Mouse (Mus musculus): ENCODE measurements at regions not wholly inside any gene's neighbourhood (a gene's known extent, or its start where the extent isn't known, plus 50 kb on each side); places are given as distances from the start of the nearest gene placed in this dataset.

DNA sequence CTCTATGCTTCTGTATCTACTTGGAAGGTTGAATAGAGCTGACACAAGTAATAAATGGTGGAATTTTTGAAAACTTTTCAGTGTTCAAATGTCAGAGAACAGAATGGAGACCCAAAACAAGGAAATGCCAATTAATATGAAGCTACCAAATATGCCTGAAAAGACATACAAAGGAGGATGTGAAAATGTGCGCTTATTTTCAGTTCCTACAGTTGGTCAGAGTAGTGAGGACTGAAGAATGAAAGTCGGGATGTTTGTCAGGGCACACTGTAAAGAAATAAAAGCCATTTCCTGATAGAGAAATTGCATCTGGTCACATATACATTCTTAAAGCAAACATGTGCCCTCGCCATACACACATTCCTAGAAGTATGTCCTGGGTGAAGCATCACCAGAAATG is 56.0 kb upstream of the Dkk2 start:
- no peaks in the 10 kb centered on the region for H3K36me3 ChIP-seq (replicated peaks; ENCODE audit: control insufficient read depth, insufficient read depth, low read length)
- no peaks in the 10 kb centered on the region for H3K9me3 ChIP-seq (replicated peaks; ENCODE audit: control insufficient read depth, low read length)
- H3K9ac ChIP-seq (replicated peaks; ENCODE audit: low read depth, low read length), result no peak overlapping the region
- H3K4me1 ChIP-seq (ENCODE audit: control insufficient read depth, insufficient read depth), result no peaks in the 10 kb centered on the region
- ATAC-seq (ENCODE audit: insufficient read depth, low read depth), result no peak
- WGBS, result 86% methylated on average over 3 of the region's 3 CpGs
- H3K4me2 ChIP-seq (ENCODE audit: low read depth, low read length), result no peak overlapping the region
- no peak for DNase-seq (ENCODE audit: low spot score)
- TF ChIP-seq CTCF (IDR thresholded peaks at IDR 0.05; ENCODE audit: low read depth), result no peak
- no peak for TF ChIP-seq EP300 (IDR thresholded peaks at IDR 0.05; ENCODE audit: low read depth)
- no peak overlapping the region for H3K27ac ChIP-seq (ENCODE audit: low read depth)
- no peak overlapping the region for H3K4me3 ChIP-seq (ENCODE audit: low read depth, low read length)
- no peaks in the 10 kb centered on the region for H3K27me3 ChIP-seq (ENCODE audit: control insufficient read depth, insufficient read depth, low read length)

DNA sequence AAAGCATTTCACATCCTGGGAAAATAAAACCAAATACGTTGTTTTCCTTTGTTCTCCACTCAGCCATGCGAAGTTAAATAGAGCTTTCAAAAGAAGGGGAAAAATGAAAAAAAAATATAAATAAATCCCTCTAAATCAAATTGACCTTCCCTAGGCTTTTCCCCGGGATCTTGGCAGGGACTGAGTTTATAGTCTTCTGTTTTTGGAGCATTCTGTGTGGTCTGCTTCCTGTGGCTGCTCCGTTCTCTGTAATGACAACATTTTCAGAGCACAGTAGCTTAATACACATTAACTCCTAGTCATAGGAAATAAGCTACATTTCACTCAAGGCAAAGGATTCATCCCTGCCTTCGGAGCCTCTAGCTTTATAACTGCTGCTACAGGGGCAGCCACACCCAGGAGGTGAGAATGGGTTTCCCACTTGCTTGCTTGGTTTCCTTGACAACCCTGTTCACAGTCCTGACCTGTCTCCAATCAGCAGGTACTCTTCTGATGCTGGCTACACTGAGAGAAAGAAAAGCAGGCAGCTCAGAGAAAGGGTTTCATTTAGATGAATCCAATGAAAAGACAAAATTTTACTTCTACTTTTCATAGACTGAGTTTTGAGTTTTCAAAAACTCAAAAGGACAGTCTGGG is 51.9 kb upstream of the Dkk2 start:
- ATAC-seq (ENCODE audit: insufficient read depth, low read depth), result no peak

DNA sequence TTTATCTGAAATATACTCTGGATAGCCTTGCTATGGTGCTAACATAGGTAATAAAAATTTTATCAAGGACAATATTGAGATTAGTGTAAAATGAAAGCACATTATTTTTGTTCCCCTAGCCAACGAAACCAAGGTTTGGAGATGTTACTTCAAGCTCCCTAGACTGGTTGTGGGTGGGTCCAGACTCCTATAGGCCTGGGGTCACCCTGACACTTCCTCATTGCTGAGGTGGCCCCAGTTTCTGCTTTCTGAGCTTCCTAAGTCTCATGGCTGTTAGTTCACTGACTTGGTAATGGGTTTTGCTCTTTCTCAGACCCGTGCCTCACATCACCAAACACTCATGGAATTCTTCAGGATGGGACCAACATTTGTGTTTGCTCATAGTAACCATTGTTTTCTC is 49.9 kb upstream of the Dkk2 start:
- Histone ChIP-seq H3K27me3 (ENCODE audit: control insufficient read depth, insufficient read depth, low read length) (no peaks in the 10 kb centered on the region), H3K36me3 (replicated peaks; ENCODE audit: control insufficient read depth, insufficient read depth, low read length) (no peaks in the 10 kb centered on the region), H3K4me2 (ENCODE audit: low read depth, low read length) (no peak overlapping the region), H3K9ac (replicated peaks; ENCODE audit: low read depth, low read length) (no peak overlapping the region), H3K4me1 (ENCODE audit: control insufficient read depth, insufficient read depth) (no peaks in the 10 kb centered on the region), H3K27ac (ENCODE audit: low read depth) (no peak overlapping the region), H3K4me3 (ENCODE audit: low read depth, low read length) (no peak overlapping the region), H3K9me3 (replicated peaks; ENCODE audit: control insufficient read depth, low read length) (no peaks in the 10 kb centered on the region)
- TF ChIP-seq EP300 (IDR thresholded peaks at IDR 0.05; ENCODE audit: low read depth) (no peak), CTCF (IDR thresholded peaks at IDR 0.05; ENCODE audit: low read depth) (no peak)
- WGBS, result 77% methylated on average over 2 of the region's 2 CpGs
- ATAC-seq (ENCODE audit: insufficient read depth, low read depth), result no peak
- no peak for DNase-seq (ENCODE audit: low spot score)

More for the DNA sequence above, 51.9 kb upstream of the Dkk2 start:
- H3K27ac ChIP-seq (ENCODE audit: low read depth), result no peak overlapping the region
- 37% methylated on average over 5 of the region's 5 CpGs for WGBS
- no peaks in the 10 kb centered on the region for H3K9me3 ChIP-seq (replicated peaks; ENCODE audit: control insufficient read depth, low read length)
- TF ChIP-seq EP300 (IDR thresholded peaks at IDR 0.05; ENCODE audit: low read depth), result no peak
- no peak for TF ChIP-seq CTCF (IDR thresholded peaks at IDR 0.05; ENCODE audit: low read depth)
- DNase-seq (ENCODE audit: low spot score), result no peak
- no peaks in the 10 kb centered on the region for H3K4me1 ChIP-seq (ENCODE audit: control insufficient read depth, insufficient read depth)
- no peak overlapping the region for H3K4me3 ChIP-seq (ENCODE audit: low read depth, low read length)
- H3K9ac ChIP-seq (replicated peaks; ENCODE audit: low read depth, low read length), result no peak overlapping the region
- H3K4me2 ChIP-seq (ENCODE audit: low read depth, low read length), result no peak overlapping the region
- H3K27me3 ChIP-seq (ENCODE audit: control insufficient read depth, insufficient read depth, low read length), result no peaks in the 10 kb centered on the region
- no peaks in the 10 kb centered on the region for H3K36me3 ChIP-seq (replicated peaks; ENCODE audit: control insufficient read depth, insufficient read depth, low read length)

Measured in heart, postnatal 0 days (tissue).